Mouse (Mus musculus): ENCODE data around the gene Dpf3. TPM values are rescaled to one million over a fixed set of nuclear protein-coding genes. Genes with fewer than 3 reads are reported as not detected.

Dpf3 gene
- total and polyA plus RNA-seq, 2 experiments from 2014 or later = 8.1 to 15.3 TPM

DNA sequence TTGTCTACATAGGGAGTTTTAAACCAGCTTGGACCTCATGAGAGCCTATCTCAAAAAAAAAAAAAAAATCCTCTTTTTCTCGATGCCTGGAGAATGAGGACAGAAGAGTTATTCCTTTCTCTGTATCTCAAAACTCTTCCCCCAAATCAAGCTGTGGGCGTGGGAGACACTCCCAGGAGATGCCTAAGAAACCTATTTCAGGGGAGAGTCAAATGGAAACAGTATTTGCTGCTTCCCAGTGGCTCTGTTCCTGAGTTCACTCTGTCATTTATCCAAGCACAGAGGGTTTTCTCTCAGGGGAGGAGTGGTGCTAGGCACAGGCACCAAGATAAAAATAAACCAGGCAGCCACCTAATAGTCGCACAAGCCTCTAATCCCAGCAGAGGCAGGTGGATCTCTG lies 5.3 kb upstream of the Dpf3 start:
- H3K4me3 ChIP-seq (ENCODE audit: low read depth, low read length) = no peak overlapping the region
- WGBS = 87% methylated on average over 3 of the region's 3 CpGs
- ATAC-seq = no peak
- no peaks in the 10 kb centered on the region for H3K9me3 ChIP-seq (ENCODE audit: low read length)
- H3K4me2 ChIP-seq (ENCODE audit: low read depth) = no peak overlapping the region
- no peak for DNase-seq
- H3K4me1 ChIP-seq (ENCODE audit: insufficient read depth) = no peaks in the 10 kb centered on the region
- TF ChIP-seq CTCF (IDR thresholded peaks at IDR 0.05; ENCODE audit: low read depth) = no peak
- H3K27ac ChIP-seq (ENCODE audit: low read depth, low read length) = no peak overlapping the region
- no peaks in the 10 kb centered on the region; the same call in 1 of the 2 replicates for H3K27me3 ChIP-seq (ENCODE audit: insufficient read depth, low read length)
- no peaks in the 10 kb centered on the region for H3K36me3 ChIP-seq (ENCODE audit: insufficient read depth)
- H3K9ac ChIP-seq = no peak overlapping the region

DNA sequence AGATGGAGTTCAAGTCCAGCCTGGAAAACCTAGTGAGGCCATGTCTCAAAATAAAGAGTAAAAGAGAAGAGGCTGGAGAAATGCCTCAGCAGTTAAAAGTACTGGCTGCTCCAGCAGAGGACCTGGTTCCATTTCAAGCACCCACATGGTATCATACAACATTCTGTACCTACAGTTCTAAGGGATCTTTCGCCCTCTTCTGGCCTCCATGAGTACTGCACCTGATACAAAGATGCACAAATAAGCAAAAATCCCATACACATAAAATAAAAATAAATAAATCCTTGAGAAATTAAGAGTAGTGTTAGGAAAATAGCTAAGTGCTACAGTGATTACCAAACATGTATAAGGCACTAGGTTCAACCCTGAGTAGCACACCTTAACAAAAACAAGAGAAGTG lies 4.1 kb upstream of the Dpf3 start:
- no peak for ATAC-seq
- H3K9ac ChIP-seq = no peak overlapping the region
- no peak overlapping the region for H3K4me2 ChIP-seq (ENCODE audit: low read depth)
- H3K27me3 ChIP-seq (ENCODE audit: insufficient read depth, low read length) = no peaks in the 10 kb centered on the region; the same call in 1 of the 2 replicates
- H3K4me3 ChIP-seq (ENCODE audit: low read depth, low read length) = no peak overlapping the region
- peak; percentile 40 for TF ChIP-seq CTCF (IDR thresholded peaks at IDR 0.05; ENCODE audit: low read depth)
- no peaks in the 10 kb centered on the region for H3K9me3 ChIP-seq (ENCODE audit: low read length)
- WGBS = 41% methylated on average over 1 of the region's 1 CpGs
- no peak for DNase-seq
- H3K36me3 ChIP-seq (ENCODE audit: insufficient read depth) = no peaks in the 10 kb centered on the region
- H3K27ac ChIP-seq (ENCODE audit: low read depth, low read length) = no peak overlapping the region
- H3K4me1 ChIP-seq (ENCODE audit: insufficient read depth) = no peaks in the 10 kb centered on the region

DNA sequence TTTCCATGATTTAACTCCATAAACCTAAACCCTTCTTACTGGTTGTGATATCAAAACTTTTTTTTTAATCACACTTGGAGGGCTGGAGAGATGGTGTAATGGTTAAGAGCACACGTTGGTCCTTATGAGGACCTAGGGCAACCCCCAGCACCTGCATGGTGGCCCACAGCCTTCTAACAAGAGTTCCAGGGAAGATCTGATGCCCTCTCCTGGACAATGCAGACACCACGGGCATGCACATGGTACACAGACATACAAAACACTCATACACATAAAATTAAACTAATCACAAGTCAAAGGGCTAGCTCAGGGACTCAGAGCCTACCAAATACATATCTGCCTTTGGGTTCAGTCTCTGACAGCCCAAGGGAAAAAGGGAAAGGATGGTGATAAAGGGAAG lies 2.2 kb upstream of the Dpf3 start:
- Histone ChIP-seq H3K27me3 (ENCODE audit: insufficient read depth, low read length) (no peaks in the 10 kb centered on the region; the same call in 1 of the 2 replicates), H3K4me1 (ENCODE audit: insufficient read depth) (peaks cover 4% of the 10 kb centered on the region; the same call in 1 of the 2 replicates), H3K9me3 (ENCODE audit: low read length) (no peaks in the 10 kb centered on the region), H3K27ac (ENCODE audit: low read depth, low read length) (no peak overlapping the region), H3K4me2 (ENCODE audit: low read depth) (no peak overlapping the region), H3K36me3 (ENCODE audit: insufficient read depth) (no peaks in the 10 kb centered on the region), H3K9ac (no peak overlapping the region), H3K4me3 (ENCODE audit: low read depth, low read length) (no peak overlapping the region)
- peak; percentile 42 for TF ChIP-seq CTCF (IDR thresholded peaks at IDR 0.05; ENCODE audit: low read depth)
- WGBS = 45% methylated on average over 2 of the region's 2 CpGs
- ATAC-seq (no peak), DNase-seq (no peak)

DNA sequence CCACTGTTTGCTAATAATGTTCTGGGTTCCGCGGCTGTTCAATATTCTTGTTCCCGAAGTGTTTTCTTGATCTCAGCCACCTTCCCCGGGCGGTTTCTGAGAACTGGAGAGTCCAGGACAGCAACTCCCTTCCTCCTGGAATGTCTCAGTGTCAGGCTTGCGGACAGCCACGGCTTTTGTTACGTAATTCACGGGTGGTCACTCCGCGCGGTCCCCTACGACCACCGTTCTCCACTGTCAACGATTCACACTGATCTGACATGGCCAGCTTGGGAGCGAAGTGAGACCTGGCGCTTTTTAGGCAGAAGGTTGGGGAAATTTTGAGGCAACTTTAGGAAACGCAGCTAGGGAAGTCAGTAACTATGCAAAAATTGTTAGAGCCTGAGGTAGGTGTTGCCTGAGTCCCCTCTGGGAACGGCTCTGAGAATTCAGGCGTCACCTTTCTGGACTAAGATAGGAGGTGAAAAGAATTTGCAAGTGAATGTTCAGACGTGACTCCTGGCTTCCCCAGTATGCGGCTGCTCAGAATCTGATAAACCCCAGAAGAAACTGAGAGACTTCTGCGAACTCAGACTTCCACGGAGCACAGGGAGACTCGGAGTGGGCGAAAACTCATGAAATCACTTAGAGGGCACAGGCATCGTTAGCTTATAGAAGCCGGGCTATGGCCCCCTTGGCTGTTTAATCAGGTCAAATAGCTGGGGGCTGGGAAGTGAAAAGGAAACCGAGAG lies 860 bp upstream of the Dpf3 start:
- DNase-seq = no peak
- H3K9ac ChIP-seq = no peak overlapping the region
- peaks cover 6% of the 10 kb centered on the region; the same call in 1 of the 2 replicates for H3K4me1 ChIP-seq (ENCODE audit: insufficient read depth)
- H3K9me3 ChIP-seq (ENCODE audit: low read length) = no peaks in the 10 kb centered on the region
- H3K27me3 ChIP-seq (ENCODE audit: insufficient read depth, low read length) = no peaks in the 10 kb centered on the region; the same call in 1 of the 2 replicates
- WGBS = under 1% methylated on average over 29 of the region's 29 CpGs
- no peak for TF ChIP-seq CTCF (IDR thresholded peaks at IDR 0.05; ENCODE audit: low read depth)
- peak overlapping the region; percentile 63 for H3K4me3 ChIP-seq (ENCODE audit: low read depth, low read length)
- ATAC-seq = no peak
- H3K4me2 ChIP-seq (ENCODE audit: low read depth) = peak overlapping the region; percentile 100
- no peaks in the 10 kb centered on the region for H3K36me3 ChIP-seq (ENCODE audit: insufficient read depth)
- peak overlapping the region; percentile 15; the same call in 1 of the 2 replicates for H3K27ac ChIP-seq (ENCODE audit: low read depth, low read length)

GRCm38 (mm10) chr12:83486671-83487461 lies 650 bp downstream of the Dpf3 start:
- peak; percentile 53 for ATAC-seq
- whole genome bisulfite sequencing = 2% methylated on average over 73 of the region's 73 CpGs

DNA sequence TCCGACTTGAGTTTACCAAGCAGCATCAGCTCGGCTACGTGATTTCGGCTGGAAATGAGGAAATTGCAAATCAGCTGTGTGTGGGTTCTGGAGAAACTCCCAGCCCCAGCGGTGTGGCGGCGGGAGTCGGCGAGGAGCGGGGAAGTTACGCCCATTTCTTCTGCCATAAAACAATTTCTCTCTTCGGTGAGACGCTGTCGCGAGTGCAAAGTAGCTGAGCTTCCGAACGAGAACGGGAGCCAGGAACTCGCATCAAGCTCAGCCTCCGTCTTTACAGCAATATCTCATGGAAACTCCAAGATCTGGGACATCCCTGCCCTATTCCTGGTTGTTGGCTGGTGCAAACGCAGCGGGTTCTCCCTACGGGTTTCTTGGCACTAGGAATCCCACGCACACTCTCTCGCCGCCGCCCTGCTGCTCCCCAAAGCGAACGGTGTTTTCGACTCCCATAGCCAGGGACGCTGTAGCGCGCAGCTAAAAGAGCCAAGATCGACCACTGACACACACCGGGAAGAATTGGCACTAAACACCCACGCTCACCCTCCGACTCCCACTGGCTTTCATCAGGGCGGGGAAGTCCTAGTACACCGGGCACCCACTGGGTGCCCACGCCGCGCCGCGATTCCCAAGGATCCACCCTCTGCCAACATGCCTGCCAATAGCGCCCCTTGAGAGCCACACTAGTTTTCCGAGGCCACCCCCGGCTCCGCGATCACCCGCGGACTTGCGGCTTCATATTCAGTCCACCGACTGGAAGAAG lies 1.4 kb downstream of the Dpf3 start:
- TF ChIP-seq CTCF (IDR thresholded peaks at IDR 0.05; ENCODE audit: low read depth) = peak; percentile 17; the same call in 1 of the 2 replicates
- H3K9ac ChIP-seq = peak overlapping the region; percentile 58
- H3K36me3 ChIP-seq (ENCODE audit: insufficient read depth) = no peaks in the 10 kb centered on the region
- peaks cover 6% of the 10 kb centered on the region; the same call in 1 of the 2 replicates for H3K4me1 ChIP-seq (ENCODE audit: insufficient read depth)
- peak overlapping the region; percentile 82; the same call in 1 of the 2 replicates for H3K27ac ChIP-seq (ENCODE audit: low read depth, low read length)
- peak overlapping the region; percentile 100 for H3K4me2 ChIP-seq (ENCODE audit: low read depth)
- H3K9me3 ChIP-seq (ENCODE audit: low read length) = no peaks in the 10 kb centered on the region
- WGBS = under 1% methylated on average over 53 of the region's 53 CpGs
- DNase-seq = peak; percentile 71
- peak overlapping the region; percentile 63 for H3K4me3 ChIP-seq (ENCODE audit: low read depth, low read length)
- peak; percentile 26; the same call in 1 of the 2 replicates for ATAC-seq
- H3K27me3 ChIP-seq (ENCODE audit: insufficient read depth, low read length) = no peaks in the 10 kb centered on the region; the same call in 1 of the 2 replicates

More at GRCm38 (mm10) chr12:83486671-83487461, 650 bp downstream of the Dpf3 start:
- Histone ChIP-seq H3K27me3 (ENCODE audit: insufficient read depth, low read length) (no peaks in the 10 kb centered on the region; the same call in 1 of the 2 replicates), H3K9ac (peak overlapping the region; percentile 58), H3K36me3 (ENCODE audit: insufficient read depth) (no peaks in the 10 kb centered on the region), H3K4me3 (ENCODE audit: low read depth, low read length) (peak overlapping the region; percentile 63), H3K4me1 (ENCODE audit: insufficient read depth) (peaks cover 6% of the 10 kb centered on the region; the same call in 1 of the 2 replicates), H3K27ac (ENCODE audit: low read depth, low read length) (peak overlapping the region; percentile 82), H3K4me2 (ENCODE audit: low read depth) (peak overlapping the region; percentile 100), H3K9me3 (ENCODE audit: low read length) (no peaks in the 10 kb centered on the region)
- no peak for TF ChIP-seq CTCF (IDR thresholded peaks at IDR 0.05; ENCODE audit: low read depth)
- peak; percentile 40 for DNase-seq
